In genomic region chr10:128270287-128270841, GRCm38 (mm10) we compare ENCODE assay signal across 8 mouse cellular contexts. TPM values are rescaled to one million over a fixed set of nuclear protein-coding genes. Genes with fewer than 3 reads are reported as not detected.
DNase-seq lines count a peak whose midpoint lies in the region; ATAC-seq and TF ChIP-seq lines count a peak whose summit lies in the region.

Stat2 (plus strand) TSS chr10:128270559.

- ATAC-seq in G1E (ENCODE audit: extremely low read depth, insufficient number of reproducible peaks, low FRiP score, poor library complexity, severe bottlenecking) = peak; percentile 100
- peak; percentile 100 for ATAC-seq in forebrain, embryonic 16.5 days
- peak; percentile 99 for ATAC-seq in lung, embryonic 14.5 days (ENCODE audit: insufficient read depth)

- TF ChIP-seq CTCF in G1E (IDR thresholded peaks at IDR 0.05; ENCODE audit: low read depth, low read length) = no peak
- no peak for TF ChIP-seq CTCF in layer of hippocampus, adult 2 months (conservative IDR thresholded peaks at IDR 0.05)
- TF ChIP-seq CTCF in lung, embryonic 14.5 days (IDR thresholded peaks at IDR 0.05; ENCODE audit: low read depth) = no peak
- TF ChIP-seq CTCF in olfactory bulb, adult 2 months (IDR thresholded peaks at IDR 0.05; ENCODE audit: insufficient read depth, low read depth, low read length) = peak; percentile 22; the same call in 1 of the 2 replicates
- no peak for TF ChIP-seq CTCF in thymus, adult 2 months (IDR thresholded peaks at IDR 0.05; ENCODE audit: borderline replicate concordance, control insufficient read depth, extremely low read depth, insufficient read depth, low read length, poor library complexity)

- H3K4me2 ChIP-seq in forebrain, embryonic 16.5 days (ENCODE audit: low read length) = peak within 1 kb of the TSS; percentile 70
- peak within 1 kb of the TSS; percentile 77 for H3K4me2 ChIP-seq in lung, embryonic 14.5 days

- no peaks in the 10 kb centered on the region for H3K27me3 ChIP-seq in G1E (ENCODE audit: insufficient read depth, low read length)
- no peaks in the 10 kb centered on the region for H3K27me3 ChIP-seq in forebrain, embryonic 16.5 days (replicated peaks; ENCODE audit: control insufficient read depth, insufficient read depth, low read length)
- no peaks in the 10 kb centered on the region for H3K27me3 ChIP-seq in lung, embryonic 14.5 days (ENCODE audit: insufficient read depth, low read length)
- no peaks in the 10 kb centered on the region for H3K27me3 ChIP-seq in thymus, adult 2 months (ENCODE audit: control insufficient read depth, insufficient read depth, low read length)

- peak; percentile 98 for DNase-seq in G1E (ENCODE audit: low spot score)
- peak; percentile 97 to 99 for DNase-seq in cerebellum, adult 18-20 months
- peak; percentile 94 to 96 for DNase-seq in heart, postnatal 36 days
- DNase-seq in layer of hippocampus, adult 2 months (ENCODE audit: low spot score in 2 of 2) = peak; percentile 96 to 98
- peak; percentile 99 for DNase-seq in lung, embryonic 14.5 days
- DNase-seq in thymus, adult 2 months = peak; percentile 95

- intact Hi-C loops in heart, postnatal 36 days (cut with DNase I) = no loop called here

- WGBS in forebrain, embryonic 16.5 days = under 1% methylated on average over 43 of the region's 43 CpGs
- under 1% methylated on average over 43 of the region's 43 CpGs for WGBS in lung, embryonic 14.5 days
- WGBS in olfactory bulb, adult 2 months = 0% methylated on average over 43 of the region's 43 CpGs
- under 1% methylated on average over 43 of the region's 43 CpGs for WGBS in thymus, adult 2 months

- peak within 1 kb of the TSS; percentile 77 for H3K9ac ChIP-seq in forebrain, embryonic 16.5 days (replicated peaks; ENCODE audit: low read depth, low read length)
- H3K9ac ChIP-seq in lung, embryonic 14.5 days = peak within 1 kb of the TSS; percentile 70

- peak within 1 kb of the TSS; percentile 78 for H3K4me3 ChIP-seq in G1E (ENCODE audit: low read depth, low read length)
- peak within 1 kb of the TSS; percentile 80 for H3K4me3 ChIP-seq in forebrain, embryonic 16.5 days (replicated peaks; ENCODE audit: low read length)
- H3K4me3 ChIP-seq in layer of hippocampus, adult 2 months = peak within 1 kb of the TSS; percentile 99
- peak within 1 kb of the TSS; percentile 78 for H3K4me3 ChIP-seq in lung, embryonic 14.5 days (ENCODE audit: low read depth, low read length)
- peak within 1 kb of the TSS; percentile 81 for H3K4me3 ChIP-seq in olfactory bulb, adult 2 months (ENCODE audit: insufficient read depth, low read depth, low read length)
- H3K4me3 ChIP-seq in thymus, adult 2 months (ENCODE audit: control insufficient read depth, insufficient read depth, low read length) = peak within 1 kb of the TSS; percentile 94

- TF ChIP-seq POLR2A in olfactory bulb, adult 2 months (IDR thresholded peaks at IDR 0.05; ENCODE audit: insufficient read depth, low read depth, low read length) = peak; percentile 93
- peak; percentile 76; the same call in 1 of the 2 replicates for TF ChIP-seq POLR2A in thymus, adult 2 months (IDR thresholded peaks at IDR 0.05; ENCODE audit: control insufficient read depth, extremely low read depth, insufficient read depth, low read length, poor library complexity)

- H3K9me3 ChIP-seq in G1E (replicated peaks) = no peaks in the 10 kb centered on the region
- no peaks in the 10 kb centered on the region for H3K9me3 ChIP-seq in forebrain, embryonic 16.5 days (ENCODE audit: control insufficient read depth, low read length)
- no peaks in the 10 kb centered on the region for H3K9me3 ChIP-seq in lung, embryonic 14.5 days (ENCODE audit: low read depth, low read length)

- peaks cover 9% of the 10 kb centered on the region for H3K36me3 ChIP-seq in G1E (replicated peaks)
- no peaks in the 10 kb centered on the region for H3K36me3 ChIP-seq in forebrain, embryonic 16.5 days (ENCODE audit: control insufficient read depth, insufficient read depth)
- H3K36me3 ChIP-seq in lung, embryonic 14.5 days (ENCODE audit: insufficient read depth) = no peaks in the 10 kb centered on the region
- H3K36me3 ChIP-seq in thymus, adult 2 months (ENCODE audit: control insufficient read depth, insufficient read depth, low read length) = no peaks in the 10 kb centered on the region

- H3K27ac ChIP-seq in forebrain, embryonic 16.5 days (ENCODE audit: low read length) = peak within 1 kb of the TSS; percentile 48
- peak within 1 kb of the TSS; percentile 92 for H3K27ac ChIP-seq in layer of hippocampus, adult 2 months
- H3K27ac ChIP-seq in lung, embryonic 14.5 days (ENCODE audit: low read depth) = peak within 1 kb of the TSS; percentile 50
- peak within 1 kb of the TSS; percentile 37 for H3K27ac ChIP-seq in olfactory bulb, adult 2 months (ENCODE audit: insufficient read depth, low read depth, low read length)
- peak within 1 kb of the TSS; percentile 32 for H3K27ac ChIP-seq in thymus, adult 2 months (ENCODE audit: control insufficient read depth, insufficient read depth, low read length)

- peaks cover 25% of the 10 kb centered on the region for H3K4me1 ChIP-seq in G1E (ENCODE audit: insufficient read depth, low read depth, low read length)
- 0 out of 2 replicates have a peak, but pooled peaks cover 4% of the 10 kb centered on the region for H3K4me1 ChIP-seq in forebrain, embryonic 16.5 days (replicated peaks; ENCODE audit: control insufficient read depth, insufficient read depth, low read length)
- no peaks in the 10 kb centered on the region for H3K4me1 ChIP-seq in lung, embryonic 14.5 days (ENCODE audit: insufficient read depth)
- H3K4me1 ChIP-seq in olfactory bulb, adult 2 months (ENCODE audit: control insufficient read depth, insufficient read depth, low read length) = peaks cover 6% of the 10 kb centered on the region
- peaks cover 4% of the 10 kb centered on the region; the same call in 1 of the 2 replicates for H3K4me1 ChIP-seq in thymus, adult 2 months (replicated peaks; ENCODE audit: control insufficient read depth, insufficient read depth, low read length)

RNA-seq across cellular contexts. Expression of gene Stat2, which starts in this region (rescaled TPM):
- total RNA-seq in G1E (2014; fragmentation: Nextera tagmentation) (23.3 and 24.5 TPM in 2 replicates), G1E (2017) (15.0 and 16.7 TPM in 2 replicates)
- 10.0 and 10.7 TPM in 2 replicates for polyA plus RNA-seq in G1E (2012)
- 18.7 and 23.3 TPM in 2 replicates for polyA plus RNA-seq in forebrain, embryonic 16.5 days (2015; fragmentation: Nextera tagmentation; extraction: Ambion mirVana)
- total RNA-seq in heart, postnatal 36 days (2021) = 10 to 100 TPM in 1 of 2 experiments, 1 to 10 TPM in 1; 8.4 to 15.4 TPM
- 10 to 100 TPM; 34.4 to 34.7 TPM for total RNA-seq in layer of hippocampus, adult 2 months (2021)
- 13.1 and 13.8 TPM in 2 replicates for polyA plus RNA-seq in lung, embryonic 14.5 days (2014; fragmentation: Nextera tagmentation; extraction: Ambion mirVana)
- polyA plus RNA-seq in olfactory bulb, adult 2 months (2012; ENCODE audit: insufficient read depth, insufficient read length, low replicate concordance, missing spikeins) = not detected in 2 replicates
- polyA plus RNA-seq in thymus, adult 2 months (2012; rRNA removed) = 54.9 and 62.0 TPM in 2 replicates

Comparison
In these comparisons a context has a peak if more than half of its experiments do, and no peak if none do; other contexts are left out.
1. Peak in every context shown above with its lines: DNase-seq, ATAC-seq, H3K4me3 ChIP-seq and H3K27ac ChIP-seq.
2. RNA of gene Stat2 (polyA plus RNA-seq): 54.9 to 62.0 TPM in thymus, adult 2 months, 18.7 to 23.3 TPM in forebrain, embryonic 16.5 days, 13.1 to 13.8 TPM in lung, embryonic 14.5 days and 10.0 to 10.7 TPM in G1E; not detected in olfactory bulb, adult 2 months; every median in the first group is over 10 times any median in the second.
3. H3K27ac ChIP-seq: peak in every context shown above with its lines; median percentile 92 in layer of hippocampus, adult 2 months; 50 in lung, embryonic 14.5 days; 48 in forebrain, embryonic 16.5 days; 37 in olfactory bulb, adult 2 months; 32 in thymus, adult 2 months.